Mouse (Mus musculus): Measurements from ENCODE around the gene Isyna1.

- peak; percentile 38; the same call in 1 of the 2 replicates for TF ChIP-seq HCFC1 (IDR thresholded peaks at IDR 0.05; ENCODE audit: borderline replicate concordance, insufficient read depth, low read length)
- 0 out of 2 replicates have a peak, but pooled peaks have one; percentile 14 for TF ChIP-seq ZC3H11A (IDR thresholded peaks at IDR 0.05; ENCODE audit: borderline replicate concordance, low read depth, low read length)
- TF ChIP-seq MAFK (IDR thresholded peaks at IDR 0.05; ENCODE audit: insufficient read depth, low read depth, low read length): 0 out of 2 replicates have a peak, but pooled peaks have one; percentile 34
- no peak for TF ChIP-seq CHD2 (IDR thresholded peaks at IDR 0.05; ENCODE audit: low read depth, low read length)
These were observed 17.7 kb downstream of the Isyna1 start for GRCm38 (mm10) chr8:70611849-70612248.
